Mouse (Mus musculus) liver, embryonic 14.5 days (tissue): ENCODE results near the gene Gm10964. TPM values are rescaled to one million over a fixed set of nuclear protein-coding genes. Genes with fewer than 3 reads are reported as not detected.
A peak's percentile ranks its signal among the peaks of the same experiment; 100 is the strongest.

ENCODE experiments used
- ATAC-seq: fragments of 200-750 bp; cut with Nextera tagmentation; 2 replicates; pipeline ENCODE4 v1.8.0; 2017; ENCODE audit warnings: moderate number of reproducible peaks, mild to moderate bottlenecking, moderate library complexity; ENCODE audit not compliant: insufficient read depth
- DNase-seq, 3 experiments: peaks; one replicate each; pipeline ENCODE4 v3.0.0-alpha.2; 2012 to 2013; ENCODE audit warnings: low read depth in 3 of 3, low spot score in 3 of 3
- H3K27ac ChIP-seq: fragments of 300-500 bp; sonication (generic); 2 replicates; pipeline ENCODE4 v1.5.1; 2014; ENCODE audit warnings: moderate library complexity, mild to moderate bottlenecking, control low read depth, inconsistent platforms
- H3K27me3 ChIP-seq: fragments of 300-500 bp; sonication (generic); 2 replicates; pipeline ENCODE4 v1.6.1; 2014; ENCODE audit warnings: mild to moderate bottlenecking, low read length, moderate library complexity; ENCODE audit not compliant: control insufficient read depth, insufficient read depth
- H3K36me3 ChIP-seq: fragments of 300-500 bp; sonication (generic); replicated peaks from 2 replicates; pipeline ENCODE4 v1.6.1; 2014; ENCODE audit warnings: low read depth; ENCODE audit not compliant: control insufficient read depth, insufficient read depth
- H3K4me1 ChIP-seq, 2 experiments: fragments of 200-500 bp in 1 of 2; fragments of 300-500 bp in 1 of 2; sonication (generic) in 1 of 2; replicated peaks; 2 replicates each; pipeline ENCODE4 v1.6.1; 2012 to 2014; ENCODE audit warnings: antibody characterized with exemption in 1 of 2, inconsistent platforms in 1 of 2, low read length in 1 of 2; ENCODE audit not compliant: control insufficient read depth in 2 of 2, insufficient read depth in 2 of 2
- H3K4me2 ChIP-seq: fragments of 300-500 bp; sonication (generic); 2 replicates; pipeline ENCODE4 v1.6.1; 2014; ENCODE audit warnings: low read depth, mild to moderate bottlenecking, control low read depth, moderate library complexity
- H3K4me3 ChIP-seq, 2 experiments: fragments of 200-500 bp in 1 of 2; fragments of 300-500 bp in 1 of 2; sonication (generic) in 1 of 2; 2 replicates each; pipeline ENCODE4 v1.5.1; 2012 to 2014; ENCODE audit warnings: low read depth in 2 of 2, low read length in 2 of 2, mild to moderate bottlenecking in 2 of 2, control low read depth in 1 of 2, inconsistent platforms in 1 of 2, moderate library complexity in 1 of 2; ENCODE audit not compliant: insufficient read depth in 1 of 2
- H3K9ac ChIP-seq: fragments of 300-500 bp; sonication (generic); replicated peaks from 2 replicates; pipeline ENCODE4 v1.6.1; 2014; ENCODE audit warnings: mild to moderate bottlenecking, control low read depth, moderate library complexity
- H3K9me3 ChIP-seq: fragments of 300-500 bp; sonication (generic); 2 replicates; pipeline ENCODE4 v1.6.1; 2016; ENCODE audit warnings: low read length, mixed read lengths; ENCODE audit not compliant: control insufficient read depth
- CTCF ChIP-seq: IDR thresholded peaks from 2 replicates; pipeline ENCODE4 v1.5.1; 2016; ENCODE audit warnings: antibody characterized with exemption, low read depth, control low read depth
- EP300 ChIP-seq: IDR thresholded peaks from 2 replicates; pipeline ENCODE4 v1.6.1; 2016; ENCODE audit warnings: antibody characterized with exemption, low read depth
- WGBS: fragments of 180-500 bp; shearing (Covaris S2); extraction: QIAGEN DNeasy Blood & Tissue Kit; methylation state at CpG from one replicate; pipeline ENCODE4 v1.1.7; 2014; ENCODE audit not compliant: insufficient replicate concordance; 5-methylcytosine and 5-hydroxymethylcytosine counted together
- polyA plus RNA-seq, 2 experiments: library from polyadenylated mRNA; depleted of rRNA in 1 of 2; stranded (reverse) in 1 of 2; unstranded in 1 of 2; fragments of >200 nt; fragmentation: Nextera tagmentation in 1 of 2; extraction: Ambion mirVana in 1 of 2; gene quantifications; 2 replicates each; pipeline versions ENCODE4 v1.2.1 to v1.2.3; 2012 to 2014

Gene Gm10964
- polyA plus RNA-seq, 2 experiments, result not detected

DNA sequence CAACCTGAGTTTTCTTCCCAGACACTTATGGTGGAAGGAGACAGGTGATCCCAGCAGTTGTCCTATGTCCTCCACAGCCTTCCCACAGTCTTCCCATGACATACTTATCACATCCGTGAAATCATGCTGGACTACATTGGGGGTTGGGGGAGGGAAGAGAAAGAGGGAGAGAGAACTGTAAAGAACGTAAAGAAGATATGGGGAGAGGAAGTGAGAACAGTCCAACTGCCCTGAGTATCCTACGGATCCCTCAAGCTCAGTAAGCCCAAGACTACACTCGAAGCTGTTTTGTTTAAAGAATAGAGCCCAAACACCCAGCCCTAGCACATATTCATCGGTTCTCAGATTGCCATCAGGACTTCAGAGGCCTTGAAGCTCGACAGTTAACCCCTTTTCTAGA is 39.5 kb downstream of the Gm10964 start:
- peaks cover 5 to 16% of the 10 kb centered on the region in 2 experiments for H3K4me1 ChIP-seq
- H3K9ac ChIP-seq, result no peak overlapping the region
- 67% methylated on average over 6 of the region's 6 CpGs for WGBS
- DNase-seq (no peak), ATAC-seq (no peak)
- TF ChIP-seq CTCF, result no peak
- no peak for TF ChIP-seq EP300
- no peaks in the 10 kb centered on the region for H3K27me3 ChIP-seq
- H3K4me2 ChIP-seq, result no peak overlapping the region
- no peaks in the 10 kb centered on the region for H3K9me3 ChIP-seq
- peaks cover 46% of the 10 kb centered on the region for H3K36me3 ChIP-seq
- H3K4me3 ChIP-seq, result no peak overlapping the region
- no peak overlapping the region for H3K27ac ChIP-seq

DNA sequence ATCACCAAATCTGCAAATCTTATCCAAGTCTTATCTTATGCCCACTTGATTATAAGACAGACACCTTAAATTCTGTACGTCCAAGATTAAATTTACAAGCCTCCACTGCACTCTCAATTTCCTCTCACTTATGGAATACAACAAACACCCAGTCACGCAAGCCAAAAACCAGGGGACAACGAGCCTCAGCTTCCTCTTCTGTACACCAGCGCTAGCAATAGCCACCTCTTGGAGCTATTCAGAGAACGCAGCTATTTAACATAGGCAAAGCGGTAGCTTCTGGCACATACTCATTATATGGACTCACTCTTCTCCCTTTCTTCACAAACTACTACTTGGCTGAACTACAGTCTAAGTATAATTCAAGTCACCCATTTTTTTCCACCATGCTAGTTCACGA is 40.0 kb downstream of the Gm10964 start:
- peaks cover 5 to 21% of the 10 kb centered on the region in 2 experiments for H3K4me1 ChIP-seq
- H3K9me3 ChIP-seq, result no peaks in the 10 kb centered on the region
- no peak overlapping the region for H3K4me2 ChIP-seq
- TF ChIP-seq CTCF, result no peak
- TF ChIP-seq EP300, result no peak
- ATAC-seq (no peak), DNase-seq (no peak)
- no peaks in the 10 kb centered on the region for H3K27me3 ChIP-seq
- peaks cover 41% of the 10 kb centered on the region for H3K36me3 ChIP-seq
- no peak overlapping the region for H3K4me3 ChIP-seq
- no peak overlapping the region for H3K27ac ChIP-seq
- H3K9ac ChIP-seq, result no peak overlapping the region
- WGBS, result 49% methylated on average over 7 of the region's 7 CpGs

DNA sequence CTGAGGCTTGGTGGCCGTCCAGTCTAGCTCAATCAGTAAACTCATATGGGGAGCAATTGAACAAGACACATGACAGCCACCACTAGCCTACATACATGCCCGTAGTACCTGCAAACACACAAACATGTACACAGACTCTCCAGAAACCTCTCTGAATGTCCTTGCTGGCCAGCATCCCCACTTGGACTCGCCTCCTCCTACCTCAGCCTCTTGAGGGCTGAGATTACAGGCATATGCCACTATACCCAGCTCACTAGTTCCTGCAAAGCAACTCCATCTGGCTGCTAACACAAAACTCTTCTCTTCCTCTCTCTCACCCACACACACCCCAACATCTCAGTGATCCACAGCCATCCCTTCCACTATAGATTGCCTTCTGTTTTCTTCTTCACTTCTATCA is 41.1 kb downstream of the Gm10964 start:
- Histone ChIP-seq H3K4me3 (no peak overlapping the region), H3K27ac (no peak overlapping the region), H3K36me3 (peaks cover 33% of the 10 kb centered on the region), H3K27me3 (no peaks in the 10 kb centered on the region), H3K4me1 (peaks cover 10 to 24% of the 10 kb centered on the region in 2 experiments), H3K9ac (no peak overlapping the region), H3K9me3 (no peaks in the 10 kb centered on the region), H3K4me2 (no peak overlapping the region)
- no peak for TF ChIP-seq EP300
- no peak for TF ChIP-seq CTCF
- ATAC-seq (no peak), DNase-seq (no peak)
- 75% methylated on average over 3 of the region's 3 CpGs for WGBS

DNA sequence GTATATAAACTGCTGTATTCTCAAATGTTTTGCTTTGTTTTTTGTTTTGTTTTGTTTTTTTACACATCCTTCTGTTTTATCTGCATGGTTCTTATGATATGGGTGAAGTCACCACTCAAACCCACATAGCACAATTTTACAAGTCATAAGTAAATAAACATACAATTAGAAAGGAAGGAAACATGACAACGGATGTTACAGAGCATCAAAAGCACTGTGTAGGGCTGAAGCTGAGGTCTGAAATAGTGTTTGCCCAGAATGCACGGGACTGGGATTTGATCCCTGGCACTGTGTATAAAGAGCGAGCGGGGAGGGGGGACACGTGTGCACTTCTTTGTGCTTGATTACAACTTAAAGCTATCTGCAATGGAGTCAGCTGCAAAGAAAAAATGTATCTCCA is 41.6 kb downstream of the Gm10964 start:
- H3K36me3 ChIP-seq, result peaks cover 28% of the 10 kb centered on the region

DNA sequence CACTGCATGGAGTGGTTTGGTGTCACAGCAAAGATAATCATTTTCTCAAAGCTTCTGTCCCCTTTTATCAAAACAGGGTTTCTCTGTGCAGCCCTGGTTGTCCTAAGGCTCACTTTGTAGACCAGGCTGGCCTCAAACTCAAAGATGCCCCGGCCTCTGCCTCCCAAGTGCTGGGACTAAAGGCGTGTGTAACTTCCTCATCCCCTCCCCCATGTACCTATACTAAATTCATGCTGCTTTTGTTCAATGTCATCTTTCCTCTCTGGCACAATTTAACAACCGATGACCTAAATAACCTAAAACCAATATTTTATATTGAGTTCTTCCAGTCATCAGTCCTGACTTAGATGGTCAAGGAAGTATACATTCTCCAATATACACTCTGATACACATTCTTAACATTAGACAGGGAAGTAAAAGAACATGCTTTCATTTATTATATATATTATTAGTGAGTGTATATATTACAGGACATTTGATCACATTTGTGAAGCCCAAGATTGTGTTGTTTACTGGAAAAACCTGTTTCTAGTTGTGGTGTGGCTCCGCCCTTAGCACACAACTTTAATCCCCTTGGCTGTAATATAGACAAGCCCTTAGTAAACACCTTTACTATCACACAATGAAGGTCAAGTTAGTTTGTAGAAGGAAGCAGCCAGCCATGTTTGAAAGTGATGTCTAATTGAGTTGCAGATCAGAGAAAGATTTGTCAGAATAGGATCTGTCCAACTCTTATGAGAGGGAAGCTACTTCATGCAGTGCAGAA is 43.9 kb downstream of the Gm10964 start:
- no peak overlapping the region for H3K9ac ChIP-seq
- no peak for TF ChIP-seq EP300
- no peak for TF ChIP-seq CTCF
- DNase-seq (no peak), ATAC-seq (no peak)
- H3K4me1 ChIP-seq, result peaks cover 23 to 36% of the 10 kb centered on the region in 2 experiments
- H3K4me2 ChIP-seq, result no peak overlapping the region
- H3K27ac ChIP-seq, result peak overlapping the region; percentile 18
- WGBS, result 45% methylated on average over 4 of the region's 4 CpGs
- H3K4me3 ChIP-seq, result no peak overlapping the region
- H3K9me3 ChIP-seq, result no peaks in the 10 kb centered on the region
- H3K36me3 ChIP-seq, result peaks cover 12% of the 10 kb centered on the region
- no peaks in the 10 kb centered on the region for H3K27me3 ChIP-seq

More for the DNA sequence above, 41.6 kb downstream of the Gm10964 start:
- H3K4me3 ChIP-seq, result no peak overlapping the region
- WGBS, result 75% methylated on average over 5 of the region's 5 CpGs
- ATAC-seq (no peak), DNase-seq (no peak)
- no peak overlapping the region for H3K27ac ChIP-seq
- H3K9ac ChIP-seq, result no peak overlapping the region
- H3K27me3 ChIP-seq, result no peaks in the 10 kb centered on the region
- no peaks in the 10 kb centered on the region for H3K9me3 ChIP-seq
- H3K4me2 ChIP-seq, result no peak overlapping the region
- TF ChIP-seq EP300 (no peak), CTCF (no peak)
- peaks cover 10 to 24% of the 10 kb centered on the region in 2 experiments for H3K4me1 ChIP-seq
